Mouse (Mus musculus): Measurements from ENCODE around the gene Atp6v0a4. TPM values are rescaled to one million over a fixed set of nuclear protein-coding genes. Genes with fewer than 3 reads are reported as not detected.

Gene Atp6v0a4
- polyA plus RNA-seq, 1 experiment from 2014 or later: not detected

- H3K27ac ChIP-seq: no peak overlapping the region
- no peak overlapping the region for H3K4me3 ChIP-seq
- no peaks in the 10 kb centered on the region for H3K9me3 ChIP-seq (replicated peaks)
- 0 out of 2 replicates have a peak, but pooled peaks cover 4% of the 10 kb centered on the region for H3K4me1 ChIP-seq
- no peaks in the 10 kb centered on the region for H3K36me3 ChIP-seq
- H3K27me3 ChIP-seq (ENCODE audit: low read depth, poor library complexity, severe bottlenecking): no peaks in the 10 kb centered on the region
- no peak for DNase-seq (ENCODE audit: low spot score)
- WGBS: 94% methylated on average over 8 of the region's 8 CpGs
Observed at GRCm38 (mm10) chr6:38092539-38092938, 31.8 kb downstream of the Atp6v0a4 start.

- H3K4me3 ChIP-seq: no peak overlapping the region
- H3K4me1 ChIP-seq: 0 out of 2 replicates have a peak, but pooled peaks cover 4% of the 10 kb centered on the region
- no peak overlapping the region for H3K27ac ChIP-seq
- H3K27me3 ChIP-seq (ENCODE audit: low read depth, poor library complexity, severe bottlenecking): no peaks in the 10 kb centered on the region
- WGBS: 82% methylated on average over 9 of the region's 9 CpGs
- H3K9me3 ChIP-seq (replicated peaks): no peaks in the 10 kb centered on the region
- H3K36me3 ChIP-seq: no peaks in the 10 kb centered on the region
- DNase-seq (ENCODE audit: low spot score): no peak
Observed at GRCm38 (mm10) chr6:38087242-38088026, 37.0 kb downstream of the Atp6v0a4 start.

- no peak for DNase-seq (ENCODE audit: low spot score)
- H3K27ac ChIP-seq: no peak overlapping the region
- H3K9me3 ChIP-seq (replicated peaks): no peaks in the 10 kb centered on the region
- peaks cover 10% of the 10 kb centered on the region; the same call in 1 of the 2 replicates for H3K4me1 ChIP-seq
- H3K4me3 ChIP-seq: no peak overlapping the region
- H3K27me3 ChIP-seq (ENCODE audit: low read depth, poor library complexity, severe bottlenecking): no peaks in the 10 kb centered on the region
- no peaks in the 10 kb centered on the region for H3K36me3 ChIP-seq
- 31% methylated on average over 4 of the region's 4 CpGs for WGBS
Observed at GRCm38 (mm10) chr6:38083204-38083603, 41.2 kb downstream of the Atp6v0a4 start.

GRCm38 (mm10) chr6:38081727-38082341, 42.6 kb downstream of the Atp6v0a4 start:
- no peak overlapping the region for H3K4me3 ChIP-seq
- peaks cover 6% of the 10 kb centered on the region; the same call in 1 of the 2 replicates for H3K4me1 ChIP-seq
- H3K27ac ChIP-seq: no peak overlapping the region
- no peaks in the 10 kb centered on the region for H3K36me3 ChIP-seq
- H3K9me3 ChIP-seq (replicated peaks): no peaks in the 10 kb centered on the region
- no peaks in the 10 kb centered on the region for H3K27me3 ChIP-seq (ENCODE audit: low read depth, poor library complexity, severe bottlenecking)
- no peak for DNase-seq (ENCODE audit: low spot score)
- 67% methylated on average over 11 of the region's 11 CpGs for WGBS

- no peaks in the 10 kb centered on the region for H3K9me3 ChIP-seq (replicated peaks)
- no peaks in the 10 kb centered on the region for H3K27me3 ChIP-seq (ENCODE audit: low read depth, poor library complexity, severe bottlenecking)
- no peak overlapping the region for H3K27ac ChIP-seq
- peaks cover 6% of the 10 kb centered on the region; the same call in 1 of the 2 replicates for H3K4me1 ChIP-seq
- DNase-seq (ENCODE audit: low spot score): no peak
- no peaks in the 10 kb centered on the region for H3K36me3 ChIP-seq
- no peak overlapping the region for H3K4me3 ChIP-seq
- 69% methylated on average over 4 of the region's 4 CpGs for WGBS
Observed at GRCm38 (mm10) chr6:38080364-38080763, 44.0 kb downstream of the Atp6v0a4 start.

- no peak overlapping the region for H3K4me3 ChIP-seq
- H3K27ac ChIP-seq: no peak overlapping the region
- H3K4me1 ChIP-seq: peaks cover 6% of the 10 kb centered on the region; the same call in 1 of the 2 replicates
- H3K9me3 ChIP-seq (replicated peaks): no peaks in the 10 kb centered on the region
- H3K36me3 ChIP-seq: no peaks in the 10 kb centered on the region
- WGBS: 95% methylated on average over 3 of the region's 3 CpGs
- H3K27me3 ChIP-seq (ENCODE audit: low read depth, poor library complexity, severe bottlenecking): no peaks in the 10 kb centered on the region
- DNase-seq (ENCODE audit: low spot score): no peak
Observed at GRCm38 (mm10) chr6:38073592-38073991, 50.8 kb downstream of the Atp6v0a4 start.

- whole genome bisulfite sequencing: 84% methylated on average over 5 of the region's 5 CpGs
- no peak for DNase-seq (ENCODE audit: low spot score)
- Histone ChIP-seq H3K36me3 (no peaks in the 10 kb centered on the region), H3K27me3 (ENCODE audit: low read depth, poor library complexity, severe bottlenecking) (no peaks in the 10 kb centered on the region), H3K27ac (no peak overlapping the region), H3K4me3 (no peak overlapping the region), H3K4me1 (peaks cover 6% of the 10 kb centered on the region; the same call in 1 of the 2 replicates), H3K9me3 (replicated peaks) (no peaks in the 10 kb centered on the region)
Observed at GRCm38 (mm10) chr6:38072137-38072796, 52.1 kb downstream of the Atp6v0a4 start.

- Histone ChIP-seq H3K27ac (no peak overlapping the region), H3K4me3 (no peak overlapping the region), H3K4me1 (peaks cover 7% of the 10 kb centered on the region), H3K9me3 (replicated peaks) (no peaks in the 10 kb centered on the region), H3K36me3 (no peaks in the 10 kb centered on the region), H3K27me3 (ENCODE audit: low read depth, poor library complexity, severe bottlenecking) (no peaks in the 10 kb centered on the region)
- DNase-seq (ENCODE audit: low spot score): no peak
- WGBS: 91% methylated on average over 4 of the region's 4 CpGs
Observed at GRCm38 (mm10) chr6:38071256-38071655, 53.1 kb downstream of the Atp6v0a4 start.

GRCm38 (mm10) chr6:38066215-38066614, 58.2 kb downstream of the Atp6v0a4 start:
- Histone ChIP-seq H3K4me3 (no peak overlapping the region), H3K4me1 (peaks cover 10% of the 10 kb centered on the region), H3K9me3 (replicated peaks) (peaks cover 3% of the 10 kb centered on the region; the same call in 1 of the 2 replicates), H3K27ac (no peak overlapping the region; the same call in 1 of the 2 replicates), H3K36me3 (no peaks in the 10 kb centered on the region), H3K27me3 (ENCODE audit: low read depth, poor library complexity, severe bottlenecking) (no peaks in the 10 kb centered on the region)
- WGBS: 8% methylated on average over 5 of the region's 5 CpGs
- peak; percentile 78 for DNase-seq (ENCODE audit: low spot score)

GRCm38 (mm10) chr6:38065501-38066122, 58.8 kb downstream of the Atp6v0a4 start:
- Histone ChIP-seq H3K4me1 (peaks cover 7% of the 10 kb centered on the region), H3K9me3 (replicated peaks) (peaks cover 3% of the 10 kb centered on the region; the same call in 1 of the 2 replicates), H3K4me3 (no peak overlapping the region), H3K27me3 (ENCODE audit: low read depth, poor library complexity, severe bottlenecking) (no peaks in the 10 kb centered on the region), H3K27ac (no peak overlapping the region; the same call in 1 of the 2 replicates), H3K36me3 (no peaks in the 10 kb centered on the region)
- DNase-seq (ENCODE audit: low spot score): no peak
- 85% methylated on average over 11 of the region's 11 CpGs for WGBS

- WGBS: 86% methylated on average over 3 of the region's 3 CpGs
Observed at GRCm38 (mm10) chr6:38065122-38065500, 59.3 kb downstream of the Atp6v0a4 start.

GRCm38 (mm10) chr6:38064621-38065020, 59.8 kb downstream of the Atp6v0a4 start:
- WGBS: 81% methylated on average over 2 of the region's 2 CpGs
- Histone ChIP-seq H3K9me3 (replicated peaks) (peaks cover 3% of the 10 kb centered on the region; the same call in 1 of the 2 replicates), H3K4me1 (peaks cover 3% of the 10 kb centered on the region; the same call in 1 of the 2 replicates), H3K27ac (no peak overlapping the region), H3K36me3 (no peaks in the 10 kb centered on the region), H3K27me3 (ENCODE audit: low read depth, poor library complexity, severe bottlenecking) (no peaks in the 10 kb centered on the region), H3K4me3 (no peak overlapping the region)
- no peak for DNase-seq (ENCODE audit: low spot score)

More at GRCm38 (mm10) chr6:38065122-38065500, 59.3 kb downstream of the Atp6v0a4 start:
- Histone ChIP-seq H3K36me3 (no peaks in the 10 kb centered on the region), H3K4me1 (peaks cover 3% of the 10 kb centered on the region; the same call in 1 of the 2 replicates), H3K9me3 (replicated peaks) (peaks cover 3% of the 10 kb centered on the region; the same call in 1 of the 2 replicates), H3K27ac (no peak overlapping the region), H3K4me3 (no peak overlapping the region), H3K27me3 (ENCODE audit: low read depth, poor library complexity, severe bottlenecking) (no peaks in the 10 kb centered on the region)
- DNase-seq (ENCODE audit: low spot score): no peak
